Mouse (Mus musculus) embryonic facial prominence, embryonic 10.5 days (tissue): ENCODE results near the gene Lsm2. TPM values are rescaled to one million over a fixed set of nuclear protein-coding genes. Genes with fewer than 3 reads are reported as not detected.
A peak's percentile ranks its signal among the peaks of the same experiment; 100 is the strongest.

Source experiments
- DNase-seq: peaks from one replicate; pipeline ENCODE4 v3.0.0-alpha.2; 2017; ENCODE audit warnings: low spot score
- H3K27ac ChIP-seq: fragments of 300-500 bp; sonication (generic); replicated peaks from 2 replicates; pipeline ENCODE4 v1.5.1; 2016; ENCODE audit warnings: mild to moderate bottlenecking
- H3K27me3 ChIP-seq: fragments of 300-500 bp; sonication (generic); replicated peaks from 2 replicates; pipeline ENCODE4 v1.6.1; 2016; ENCODE audit warnings: low read depth, mild to moderate bottlenecking; ENCODE audit not compliant: poor library complexity, severe bottlenecking
- H3K36me3 ChIP-seq: fragments of 300-500 bp; sonication (generic); replicated peaks from 2 replicates; pipeline ENCODE4 v1.6.1; 2016; ENCODE audit warnings: mild to moderate bottlenecking, moderate library complexity
- H3K4me1 ChIP-seq: fragments of 300-500 bp; sonication (generic); 2 replicates; pipeline ENCODE4 v1.6.1; 2016
- H3K4me3 ChIP-seq: fragments of 300-500 bp; sonication (generic); 2 replicates; pipeline ENCODE4 v1.5.1; 2016; ENCODE audit warnings: mild to moderate bottlenecking, moderate library complexity
- H3K9me3 ChIP-seq: fragments of 300-500 bp; sonication (generic); 2 replicates; pipeline ENCODE4 v1.6.1; 2016; ENCODE audit warnings: mild to moderate bottlenecking
- WGBS: fragments of 180-500 bp; shearing (Covaris S2); methylation state at CpG from one replicate; pipeline ENCODE4 v1.1.7; 2016; 5-methylcytosine and 5-hydroxymethylcytosine counted together
- polyA plus RNA-seq: library from polyadenylated mRNA; unstranded; fragments of >200 nt; fragmentation: Nextera tagmentation; extraction: Ambion mirVana; gene quantifications from 2 replicates; pipeline ENCODE4 v1.2.1, GENCODE M21; 2016

Lsm2 gene
- polyA plus RNA-seq, 1 experiment from 2014 or later = 339 TPM

GRCm38 (mm10) chr17:35009586-35009985 is 27.9 kb downstream of the Lsm2 start:
- no peaks in the 10 kb centered on the region for H3K4me1 ChIP-seq
- WGBS = 90% methylated on average over 7 of the region's 7 CpGs
- H3K36me3 ChIP-seq = peaks cover 99% of the 10 kb centered on the region
- no peak for DNase-seq
- H3K27me3 ChIP-seq = no peaks in the 10 kb centered on the region
- H3K27ac ChIP-seq = no peak overlapping the region
- H3K9me3 ChIP-seq = no peaks in the 10 kb centered on the region
- H3K4me3 ChIP-seq = no peak overlapping the region

- no peak overlapping the region for H3K27ac ChIP-seq
- peaks cover 100% of the 10 kb centered on the region for H3K36me3 ChIP-seq
- no peaks in the 10 kb centered on the region for H3K27me3 ChIP-seq
- DNase-seq = no peak
- 0 out of 2 replicates have a peak overlapping the region, but pooled peaks have one; percentile 16 for H3K4me3 ChIP-seq
- H3K4me1 ChIP-seq = no peaks in the 10 kb centered on the region
- no peaks in the 10 kb centered on the region for H3K9me3 ChIP-seq
- WGBS = 90% methylated on average over 8 of the region's 8 CpGs
Observed at GRCm38 (mm10) chr17:35011440-35011839, 29.8 kb downstream of the Lsm2 start.

- Histone ChIP-seq H3K36me3 (peaks cover 100% of the 10 kb centered on the region), H3K27ac (no peak overlapping the region), H3K27me3 (no peaks in the 10 kb centered on the region), H3K9me3 (no peaks in the 10 kb centered on the region), H3K4me1 (no peaks in the 10 kb centered on the region), H3K4me3 (no peak overlapping the region)
- 88% methylated on average over 13 of the region's 13 CpGs for WGBS
- DNase-seq = no peak
Observed at GRCm38 (mm10) chr17:35012430-35012829, 30.8 kb downstream of the Lsm2 start.

GRCm38 (mm10) chr17:35013221-35013620 is 31.6 kb downstream of the Lsm2 start:
- H3K9me3 ChIP-seq = no peaks in the 10 kb centered on the region
- no peaks in the 10 kb centered on the region for H3K27me3 ChIP-seq
- no peak overlapping the region for H3K27ac ChIP-seq
- H3K4me3 ChIP-seq = no peak overlapping the region
- DNase-seq = no peak
- WGBS = 81% methylated on average over 6 of the region's 6 CpGs
- peaks cover 97% of the 10 kb centered on the region for H3K36me3 ChIP-seq
- no peaks in the 10 kb centered on the region for H3K4me1 ChIP-seq

- no peaks in the 10 kb centered on the region for H3K4me1 ChIP-seq
- peaks cover 81% of the 10 kb centered on the region for H3K36me3 ChIP-seq
- no peaks in the 10 kb centered on the region for H3K9me3 ChIP-seq
- 92% methylated on average over 16 of the region's 16 CpGs for WGBS
- H3K27ac ChIP-seq = no peak overlapping the region
- no peak overlapping the region for H3K4me3 ChIP-seq
- no peak for DNase-seq
- H3K27me3 ChIP-seq = no peaks in the 10 kb centered on the region
Observed at GRCm38 (mm10) chr17:35015296-35015695, 33.6 kb downstream of the Lsm2 start.

GRCm38 (mm10) chr17:35016376-35016775 is 34.7 kb downstream of the Lsm2 start, which contains the start of gene Vwa7:
Vwa7 (plus strand) TSS chr17:35016579.
- WGBS = 88% methylated on average over 12 of the region's 12 CpGs
- H3K4me1 ChIP-seq = peaks cover 7% of the 10 kb centered on the region
- H3K36me3 ChIP-seq = peaks cover 70% of the 10 kb centered on the region
- no peaks in the 10 kb centered on the region for H3K27me3 ChIP-seq
- H3K4me3 ChIP-seq = peak within 1 kb of the TSS; percentile 11; the same call in 1 of the 2 replicates
- peak within 1 kb of the TSS; percentile 16; the same call in 1 of the 2 replicates for H3K27ac ChIP-seq
- DNase-seq = no peak
- no peaks in the 10 kb centered on the region for H3K9me3 ChIP-seq

GRCm38 (mm10) chr17:35016791-35017705 is 35.4 kb downstream of the Lsm2 start:
- DNase-seq = no peak
- Histone ChIP-seq H3K27me3 (no peaks in the 10 kb centered on the region), H3K4me3 (peak overlapping the region; percentile 11; the same call in 1 of the 2 replicates), H3K4me1 (peaks cover 14% of the 10 kb centered on the region), H3K36me3 (peaks cover 63% of the 10 kb centered on the region), H3K27ac (no peak overlapping the region), H3K9me3 (no peaks in the 10 kb centered on the region)
- 78% methylated on average over 10 of the region's 10 CpGs for WGBS

- H3K9me3 ChIP-seq = no peaks in the 10 kb centered on the region
- 0 out of 2 replicates have a peak overlapping the region, but pooled peaks have one; percentile 11 for H3K4me3 ChIP-seq
- H3K27me3 ChIP-seq = no peaks in the 10 kb centered on the region
- WGBS = 74% methylated on average over 14 of the region's 14 CpGs
- H3K27ac ChIP-seq = no peak overlapping the region
- H3K4me1 ChIP-seq = peaks cover 15% of the 10 kb centered on the region
- DNase-seq = no peak
- peaks cover 57% of the 10 kb centered on the region for H3K36me3 ChIP-seq
Observed at GRCm38 (mm10) chr17:35017706-35018030, 36.0 kb downstream of the Lsm2 start.

- H3K9me3 ChIP-seq = no peaks in the 10 kb centered on the region
- DNase-seq = no peak
- H3K27ac ChIP-seq = 0 out of 2 replicates have a peak overlapping the region, but pooled peaks have one; percentile 3
- no peak overlapping the region for H3K4me3 ChIP-seq
- H3K4me1 ChIP-seq = peaks cover 16% of the 10 kb centered on the region
- peaks cover 52% of the 10 kb centered on the region for H3K36me3 ChIP-seq
- WGBS = 86% methylated on average over 3 of the region's 3 CpGs
- H3K27me3 ChIP-seq = no peaks in the 10 kb centered on the region
Observed at GRCm38 (mm10) chr17:35018171-35018570, 36.5 kb downstream of the Lsm2 start.

- peaks cover 33% of the 10 kb centered on the region for H3K4me1 ChIP-seq
- no peak for DNase-seq
- H3K4me3 ChIP-seq = peak overlapping the region; percentile 25; the same call in 1 of the 2 replicates
- no peaks in the 10 kb centered on the region for H3K9me3 ChIP-seq
- H3K36me3 ChIP-seq = peaks cover 35% of the 10 kb centered on the region
- 82% methylated on average over 11 of the region's 11 CpGs for WGBS
- H3K27me3 ChIP-seq = no peaks in the 10 kb centered on the region
- no peak overlapping the region for H3K27ac ChIP-seq
Observed at GRCm38 (mm10) chr17:35019894-35020293, 38.2 kb downstream of the Lsm2 start.

GRCm38 (mm10) chr17:35020551-35020950 is 38.9 kb downstream of the Lsm2 start:
- Histone ChIP-seq H3K4me3 (peak overlapping the region; percentile 41; the same call in 1 of the 2 replicates), H3K27ac (no peak overlapping the region), H3K9me3 (no peaks in the 10 kb centered on the region), H3K36me3 (peaks cover 28% of the 10 kb centered on the region), H3K4me1 (peaks cover 37% of the 10 kb centered on the region), H3K27me3 (no peaks in the 10 kb centered on the region)
- 86% methylated on average over 8 of the region's 8 CpGs for WGBS
- no peak for DNase-seq

GRCm38 (mm10) chr17:35021163-35021808 is 39.6 kb downstream of the Lsm2 start:
- Histone ChIP-seq H3K4me3 (peak overlapping the region; percentile 41), H3K27me3 (no peaks in the 10 kb centered on the region), H3K9me3 (no peaks in the 10 kb centered on the region), H3K36me3 (peaks cover 21% of the 10 kb centered on the region), H3K27ac (peak overlapping the region; percentile 78), H3K4me1 (peaks cover 44% of the 10 kb centered on the region)
- 5% methylated on average over 17 of the region's 17 CpGs for WGBS
- peak; percentile 92 for DNase-seq
